Mouse (Mus musculus): ENCODE results near the gene Sult1e1. TPM values are rescaled to one million over a fixed set of nuclear protein-coding genes. Genes with fewer than 3 reads are reported as not detected.

The Sult1e1 gene
- not detected in 2 replicates for total RNA-seq (2014; fragmentation: Nextera tagmentation)
- not detected in 2 replicates for total RNA-seq (2017)

GRCm38 (mm10) chr5:87591494-87591893 lies at the start of gene Sult1e1:
TSS of gene Sult1e1 (minus strand) at chr5:87591594.
- ATAC-seq (replicated peaks; ENCODE audit: poor library complexity, severe bottlenecking): no peak

- no peak for ATAC-seq (replicated peaks; ENCODE audit: poor library complexity, severe bottlenecking)
Observed at GRCm38 (mm10) chr5:87622681-87623080, 31.3 kb upstream of the Sult1e1 start.

DNA sequence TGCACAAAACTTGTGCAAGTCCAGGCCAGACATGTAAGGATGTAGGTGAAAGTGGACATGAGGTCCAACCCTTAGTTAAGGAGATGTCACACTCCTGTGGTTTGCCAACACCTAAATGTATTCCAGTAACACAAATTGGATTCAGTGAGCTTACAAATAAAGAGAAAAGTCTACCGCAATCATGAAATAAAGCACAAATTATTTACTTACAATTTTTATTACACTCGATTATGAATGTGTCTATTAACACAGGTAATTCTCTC lies 23.7 kb upstream of the Sult1e1 start:
- no peak for ATAC-seq (replicated peaks; ENCODE audit: poor library complexity, severe bottlenecking)

- no peak for ATAC-seq (replicated peaks; ENCODE audit: poor library complexity, severe bottlenecking)
Observed at GRCm38 (mm10) chr5:87614364-87615127, 23.2 kb upstream of the Sult1e1 start.

GRCm38 (mm10) chr5:87601018-87601417 lies 9.6 kb upstream of the Sult1e1 start:
- no peak for ATAC-seq (replicated peaks; ENCODE audit: poor library complexity, severe bottlenecking)

- ATAC-seq (replicated peaks; ENCODE audit: poor library complexity, severe bottlenecking): no peak
Observed at GRCm38 (mm10) chr5:87597891-87598290, 6.5 kb upstream of the Sult1e1 start.

- no peak for ATAC-seq (replicated peaks; ENCODE audit: poor library complexity, severe bottlenecking)
Observed at GRCm38 (mm10) chr5:87589916-87590315, 1.5 kb downstream of the Sult1e1 start.

DNA sequence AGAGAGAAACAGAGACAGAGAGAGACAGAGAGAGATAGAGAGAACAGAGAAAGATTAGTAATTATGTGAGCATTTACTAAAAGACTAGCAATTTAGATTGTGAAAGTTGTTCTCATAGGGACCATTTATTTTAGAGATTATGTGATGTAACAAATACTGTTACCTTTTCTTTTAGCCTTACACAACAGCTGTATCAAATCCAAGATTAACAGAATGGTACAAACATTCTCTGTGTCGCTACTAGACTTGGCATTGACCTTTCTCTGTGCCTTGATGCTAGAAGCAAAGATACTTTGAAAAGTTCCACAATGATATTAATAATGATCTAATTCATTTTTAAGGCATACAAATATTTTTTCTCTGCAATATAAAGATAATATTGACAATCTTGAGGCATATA lies 11.0 kb downstream of the Sult1e1 start:
- ATAC-seq (replicated peaks; ENCODE audit: poor library complexity, severe bottlenecking): no peak

- no peak for ATAC-seq (replicated peaks; ENCODE audit: poor library complexity, severe bottlenecking)
Observed at GRCm38 (mm10) chr5:87574174-87574573, 17.2 kb downstream of the Sult1e1 start.

GRCm38 (mm10) chr5:87573490-87573889 lies 17.9 kb downstream of the Sult1e1 start:
- ATAC-seq (replicated peaks; ENCODE audit: poor library complexity, severe bottlenecking): no peak

DNA sequence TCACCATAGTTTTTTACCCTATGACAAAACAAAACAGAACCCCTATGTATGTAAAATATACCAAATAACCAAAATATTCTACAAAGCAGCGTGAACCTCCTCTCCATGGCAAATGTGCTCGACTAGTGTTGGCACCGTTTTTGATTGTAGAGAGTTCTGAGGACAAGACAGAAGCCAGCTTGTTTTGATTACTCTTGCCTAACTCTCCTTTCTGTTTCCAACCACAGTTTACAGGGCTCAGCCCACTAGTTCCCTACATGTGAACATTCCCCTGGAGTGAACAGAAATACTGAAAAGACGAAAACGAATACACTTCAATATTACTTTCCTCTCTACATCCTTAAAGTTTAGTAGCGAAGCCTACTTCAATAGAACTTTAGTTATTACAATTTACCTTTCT lies 18.6 kb downstream of the Sult1e1 start:
- ATAC-seq (replicated peaks; ENCODE audit: poor library complexity, severe bottlenecking): no peak

- ATAC-seq (replicated peaks; ENCODE audit: poor library complexity, severe bottlenecking): no peak
Observed at GRCm38 (mm10) chr5:87568845-87569244, 22.5 kb downstream of the Sult1e1 start, which contains the start of gene Sult1d1. TSS of gene Sult1d1 (minus strand) at chr5:87569027.

GRCm38 (mm10) chr5:87567306-87567705 lies 24.1 kb downstream of the Sult1e1 start:
- no peak for ATAC-seq (replicated peaks; ENCODE audit: poor library complexity, severe bottlenecking)

GRCm38 (mm10) chr5:87562966-87563365 lies 28.4 kb downstream of the Sult1e1 start:
- ATAC-seq (replicated peaks; ENCODE audit: poor library complexity, severe bottlenecking): no peak

DNA sequence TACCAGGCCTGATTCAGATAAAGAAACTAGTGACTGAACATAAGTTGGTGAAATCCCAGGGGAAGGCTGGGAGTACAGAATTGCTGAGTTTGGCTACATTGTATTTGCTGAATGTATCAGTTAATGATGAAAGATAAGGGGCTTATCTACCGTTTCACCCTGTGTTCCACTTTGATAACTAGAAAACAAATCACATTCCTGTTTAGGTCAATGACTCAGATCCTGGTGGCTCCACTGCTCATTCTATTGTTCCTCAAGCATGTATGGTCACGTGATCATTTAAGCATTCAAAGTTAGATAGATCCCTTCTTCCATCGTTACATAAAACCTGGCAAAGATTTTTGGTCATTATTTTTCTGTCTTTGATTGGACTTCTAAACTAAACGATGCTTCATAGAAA lies 28.9 kb downstream of the Sult1e1 start:
- no peak for ATAC-seq (replicated peaks; ENCODE audit: poor library complexity, severe bottlenecking)

DNA sequence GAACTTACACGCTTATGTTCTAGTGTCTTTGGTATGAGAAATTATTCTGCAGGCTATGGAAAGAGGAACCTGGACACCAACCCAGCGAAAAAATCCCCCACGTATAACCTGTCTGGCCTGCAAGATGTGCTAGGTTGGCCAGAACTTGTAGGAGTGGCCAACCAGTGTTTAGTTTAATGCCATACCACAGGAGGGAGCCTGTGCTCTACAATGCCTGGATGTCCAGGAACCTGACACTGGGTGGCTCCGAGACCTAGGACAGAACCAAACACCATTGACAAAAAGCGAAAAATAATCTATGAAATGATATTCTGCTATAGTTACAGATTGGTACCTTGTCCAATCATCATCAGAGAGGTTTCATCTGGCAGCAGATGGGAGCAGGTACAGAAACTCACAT lies 31.2 kb downstream of the Sult1e1 start:
- no peak for ATAC-seq (replicated peaks; ENCODE audit: poor library complexity, severe bottlenecking)

- no peak for ATAC-seq (replicated peaks; ENCODE audit: poor library complexity, severe bottlenecking)
Observed at GRCm38 (mm10) chr5:87550935-87551334, 40.5 kb downstream of the Sult1e1 start.

DNA sequence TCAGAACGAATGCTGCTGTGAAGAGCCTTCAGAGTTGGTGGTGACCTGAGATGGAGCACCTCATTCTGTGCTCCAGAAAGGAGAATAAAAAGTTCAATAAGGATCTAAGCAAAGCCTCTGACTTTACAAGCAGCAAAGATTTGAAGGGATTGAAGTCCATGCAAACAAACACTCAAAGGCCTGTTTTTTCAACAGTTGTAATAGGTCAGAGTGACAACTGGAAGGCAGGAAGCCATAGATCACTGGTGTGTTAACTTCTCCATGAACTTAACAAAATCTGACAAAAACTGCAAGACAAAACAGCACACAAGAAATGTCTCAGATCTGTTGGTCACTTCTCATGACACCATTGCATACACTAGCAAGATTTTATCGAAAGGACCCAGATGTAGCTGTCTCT lies 53.3 kb downstream of the Sult1e1 start, which contains the start of gene Sult1b1:
Gene Sult1b1, minus strand, starts transcription at position 85 of the 400 bp plus-strand sequence.
- no peak for ATAC-seq (replicated peaks; ENCODE audit: poor library complexity, severe bottlenecking)

DNA sequence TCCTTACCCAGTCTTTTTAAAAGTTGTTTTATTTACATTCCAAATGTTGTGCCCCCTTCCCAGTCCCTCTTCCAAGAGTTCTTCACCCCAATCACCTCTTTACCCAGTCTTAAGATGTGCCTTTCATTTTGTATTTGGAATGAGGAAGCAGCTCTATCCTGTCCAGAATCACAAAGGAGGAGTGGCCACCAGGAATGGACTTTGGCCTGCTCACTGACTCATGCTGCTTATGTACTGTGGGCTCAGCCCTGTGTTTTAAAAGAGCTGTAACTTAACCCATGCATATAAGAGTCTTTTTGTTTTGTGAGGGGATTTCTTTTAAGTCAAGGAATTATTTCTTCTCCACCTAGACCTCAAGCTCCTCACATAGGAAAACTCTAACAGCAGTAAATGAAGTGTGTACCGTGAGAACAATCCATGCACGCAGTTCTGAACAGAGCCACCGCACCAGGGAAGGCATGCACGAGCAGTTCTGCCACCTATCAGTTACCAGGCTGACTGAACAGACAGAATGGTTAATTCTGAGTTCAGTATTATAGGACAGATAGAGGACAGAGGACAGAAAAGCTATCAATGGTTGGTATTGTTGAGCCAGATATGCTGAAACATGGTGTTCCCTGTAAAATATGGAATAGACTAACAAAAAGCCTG lies 55.3 kb downstream of the Sult1e1 start:
- no peak for ATAC-seq (replicated peaks; ENCODE audit: poor library complexity, severe bottlenecking)

GRCm38 (mm10) chr5:87532288-87532687 lies 59.1 kb downstream of the Sult1e1 start:
- ATAC-seq (replicated peaks; ENCODE audit: poor library complexity, severe bottlenecking): no peak

All from granulocyte monocyte progenitor cell, adult 5-6 weeks (primary cell).